Mouse (Mus musculus): ENCODE measurements at regions not wholly inside any gene's neighbourhood (a gene's known extent, or its start where the extent isn't known, plus 50 kb on each side); places are given as distances from the start of the nearest gene placed in this dataset.

- WGBS, result 93% methylated on average over 1 of the region's 1 CpGs
- Histone ChIP-seq H3K4me1 (ENCODE audit: control insufficient read depth, insufficient read depth, insufficient read length, low read length) (no peaks in the 10 kb centered on the region), H3K27me3 (ENCODE audit: control insufficient read depth, insufficient read depth, low read length) (no peaks in the 10 kb centered on the region), H3K36me3 (ENCODE audit: control insufficient read depth, insufficient read depth, low read length) (no peaks in the 10 kb centered on the region), H3K27ac (ENCODE audit: insufficient read depth, low read depth, low read length) (no peak overlapping the region), H3K4me3 (ENCODE audit: low read depth, low read length) (no peak overlapping the region)
- no peak for TF ChIP-seq CTCF (IDR thresholded peaks at IDR 0.05; ENCODE audit: extremely low read depth, insufficient read length, insufficient replicate concordance, low read depth, low read length)
- no peak for TF ChIP-seq POLR2A (IDR thresholded peaks at IDR 0.05; ENCODE audit: low read depth, low read length)
Measured at GRCm38 (mm10) chr6:116856917-116857491, 140.3 kb upstream of the Tmem72 start.

GRCm38 (mm10) chr6:116863130-116863529, 146.4 kb upstream of the Tmem72 start:
- no peaks in the 10 kb centered on the region for H3K4me1 ChIP-seq (ENCODE audit: control insufficient read depth, insufficient read depth, insufficient read length, low read length)
- no peak overlapping the region for H3K4me3 ChIP-seq (ENCODE audit: low read depth, low read length)
- no peak for TF ChIP-seq POLR2A (IDR thresholded peaks at IDR 0.05; ENCODE audit: low read depth, low read length)
- no peak for TF ChIP-seq CTCF (IDR thresholded peaks at IDR 0.05; ENCODE audit: extremely low read depth, insufficient read length, insufficient replicate concordance, low read depth, low read length)
- H3K27ac ChIP-seq (ENCODE audit: insufficient read depth, low read depth, low read length), result no peak overlapping the region
- H3K27me3 ChIP-seq (ENCODE audit: control insufficient read depth, insufficient read depth, low read length), result no peaks in the 10 kb centered on the region
- 56% methylated on average over 2 of the region's 2 CpGs for WGBS
- no peaks in the 10 kb centered on the region for H3K36me3 ChIP-seq (ENCODE audit: control insufficient read depth, insufficient read depth, low read length)

GRCm38 (mm10) chr6:116863626-116864025, 146.9 kb upstream of the Tmem72 start:
- Histone ChIP-seq H3K27ac (ENCODE audit: insufficient read depth, low read depth, low read length) (no peak overlapping the region), H3K36me3 (ENCODE audit: control insufficient read depth, insufficient read depth, low read length) (no peaks in the 10 kb centered on the region), H3K4me1 (ENCODE audit: control insufficient read depth, insufficient read depth, insufficient read length, low read length) (no peaks in the 10 kb centered on the region), H3K27me3 (ENCODE audit: control insufficient read depth, insufficient read depth, low read length) (no peaks in the 10 kb centered on the region), H3K4me3 (ENCODE audit: low read depth, low read length) (no peak overlapping the region)
- 72% methylated on average over 2 of the region's 2 CpGs for WGBS
- TF ChIP-seq POLR2A (IDR thresholded peaks at IDR 0.05; ENCODE audit: low read depth, low read length) (no peak), CTCF (IDR thresholded peaks at IDR 0.05; ENCODE audit: extremely low read depth, insufficient read length, insufficient replicate concordance, low read depth, low read length) (no peak)

- WGBS, result 80% methylated on average over 8 of the region's 8 CpGs
- Histone ChIP-seq H3K27ac (ENCODE audit: insufficient read depth, low read depth, low read length) (no peak overlapping the region), H3K36me3 (ENCODE audit: control insufficient read depth, insufficient read depth, low read length) (no peaks in the 10 kb centered on the region), H3K4me1 (ENCODE audit: control insufficient read depth, insufficient read depth, insufficient read length, low read length) (peaks cover 2% of the 10 kb centered on the region; the same call in 1 of the 2 replicates), H3K27me3 (ENCODE audit: control insufficient read depth, insufficient read depth, low read length) (no peaks in the 10 kb centered on the region), H3K4me3 (ENCODE audit: low read depth, low read length) (no peak overlapping the region)
- no peak for TF ChIP-seq CTCF (IDR thresholded peaks at IDR 0.05; ENCODE audit: extremely low read depth, insufficient read length, insufficient replicate concordance, low read depth, low read length)
- no peak for TF ChIP-seq POLR2A (IDR thresholded peaks at IDR 0.05; ENCODE audit: low read depth, low read length)
Measured at GRCm38 (mm10) chr6:116893299-116893698, 176.6 kb upstream of the Tmem72 start.

GRCm38 (mm10) chr6:116894252-116894651, 177.5 kb upstream of the Tmem72 start:
- Histone ChIP-seq H3K36me3 (ENCODE audit: control insufficient read depth, insufficient read depth, low read length) (no peaks in the 10 kb centered on the region), H3K4me3 (ENCODE audit: low read depth, low read length) (no peak overlapping the region), H3K27ac (ENCODE audit: insufficient read depth, low read depth, low read length) (no peak overlapping the region), H3K4me1 (ENCODE audit: control insufficient read depth, insufficient read depth, insufficient read length, low read length) (peaks cover 2% of the 10 kb centered on the region; the same call in 1 of the 2 replicates), H3K27me3 (ENCODE audit: control insufficient read depth, insufficient read depth, low read length) (no peaks in the 10 kb centered on the region)
- 92% methylated on average over 5 of the region's 5 CpGs for WGBS
- TF ChIP-seq CTCF (IDR thresholded peaks at IDR 0.05; ENCODE audit: extremely low read depth, insufficient read length, insufficient replicate concordance, low read depth, low read length) (no peak), POLR2A (IDR thresholded peaks at IDR 0.05; ENCODE audit: low read depth, low read length) (no peak)

- peaks cover 2% of the 10 kb centered on the region; the same call in 1 of the 2 replicates for H3K4me1 ChIP-seq (ENCODE audit: control insufficient read depth, insufficient read depth, insufficient read length, low read length)
- WGBS, result 27% methylated on average over 5 of the region's 5 CpGs
- no peak overlapping the region for H3K4me3 ChIP-seq (ENCODE audit: low read depth, low read length)
- no peaks in the 10 kb centered on the region for H3K36me3 ChIP-seq (ENCODE audit: control insufficient read depth, insufficient read depth, low read length)
- no peak overlapping the region for H3K27ac ChIP-seq (ENCODE audit: insufficient read depth, low read depth, low read length)
- no peaks in the 10 kb centered on the region for H3K27me3 ChIP-seq (ENCODE audit: control insufficient read depth, insufficient read depth, low read length)
- TF ChIP-seq POLR2A (IDR thresholded peaks at IDR 0.05; ENCODE audit: low read depth, low read length) (no peak), CTCF (IDR thresholded peaks at IDR 0.05; ENCODE audit: extremely low read depth, insufficient read length, insufficient replicate concordance, low read depth, low read length) (no peak)
Measured at GRCm38 (mm10) chr6:116895114-116895513, 178.4 kb upstream of the Tmem72 start.

- H3K27me3 ChIP-seq (ENCODE audit: control insufficient read depth, insufficient read depth, low read length), result no peaks in the 10 kb centered on the region
- no peak overlapping the region for H3K27ac ChIP-seq (ENCODE audit: insufficient read depth, low read depth, low read length)
- H3K36me3 ChIP-seq (ENCODE audit: control insufficient read depth, insufficient read depth, low read length), result no peaks in the 10 kb centered on the region
- WGBS, result 68% methylated on average over 4 of the region's 4 CpGs
- no peak overlapping the region for H3K4me3 ChIP-seq (ENCODE audit: low read depth, low read length)
- H3K4me1 ChIP-seq (ENCODE audit: control insufficient read depth, insufficient read depth, insufficient read length, low read length), result peaks cover 2% of the 10 kb centered on the region; the same call in 1 of the 2 replicates
- TF ChIP-seq CTCF (IDR thresholded peaks at IDR 0.05; ENCODE audit: extremely low read depth, insufficient read length, insufficient replicate concordance, low read depth, low read length), result no peak
- no peak for TF ChIP-seq POLR2A (IDR thresholded peaks at IDR 0.05; ENCODE audit: low read depth, low read length)
Measured at GRCm38 (mm10) chr6:116896132-116896630, 179.5 kb upstream of the Tmem72 start.

All from small intestine, adult 2 months (tissue).